Mouse (Mus musculus) spleen, adult 2 months (tissue): ENCODE data around the gene 2210011C24Rik. TPM values are rescaled to one million over a fixed set of nuclear protein-coding genes. Genes with fewer than 3 reads are reported as not detected.

ENCODE experiments used
- DNase-seq, 2 experiments: peaks; one replicate each; pipeline versions ENCODE4 v3.0.0 to v3.0.0-alpha.2; 2012 to 2021; ENCODE audit warnings: low spot score in 2 of 2, low read depth in 1 of 2
- H3K27ac ChIP-seq: fragments of 200-500 bp; 2 replicates; pipeline ENCODE4 v1.5.1; 2012; ENCODE audit warnings: low read length, inconsistent platforms; ENCODE audit not compliant: insufficient read depth
- H3K27me3 ChIP-seq: fragments of 200-500 bp; 2 replicates; pipeline ENCODE4 v1.6.1; 2012; ENCODE audit warnings: mild to moderate bottlenecking, moderate library complexity, low read length, inconsistent platforms; ENCODE audit not compliant: control insufficient read depth, insufficient read depth
- H3K36me3 ChIP-seq: fragments of 200-500 bp; 2 replicates; pipeline ENCODE4 v1.6.1; 2012; ENCODE audit warnings: mild to moderate bottlenecking, low read length, inconsistent platforms; ENCODE audit not compliant: control insufficient read depth, insufficient read depth
- H3K4me1 ChIP-seq: fragments of 200-500 bp; 2 replicates; pipeline ENCODE4 v1.6.1; 2011; ENCODE audit warnings: inconsistent platforms; ENCODE audit not compliant: control insufficient read depth, insufficient read depth, insufficient read length
- H3K4me3 ChIP-seq: fragments of 200-500 bp; 2 replicates; pipeline ENCODE4 v1.5.1; 2011; ENCODE audit warnings: mild to moderate bottlenecking, inconsistent platforms; ENCODE audit not compliant: insufficient read depth, insufficient read length; ENCODE audit errors: extremely low read depth
- CTCF ChIP-seq: fragments of 200-500 bp; IDR thresholded peaks from 2 replicates; pipeline ENCODE4 v1.5.1; 2011; ENCODE audit warnings: mild to moderate bottlenecking, inconsistent platforms; ENCODE audit not compliant: insufficient read depth, insufficient read length, insufficient replicate concordance; ENCODE audit errors: extremely low read depth
- POLR2A ChIP-seq: fragments of 200-500 bp; IDR thresholded peaks from 2 replicates; pipeline ENCODE4 v1.6.1; 2011; ENCODE audit warnings: low read depth, low read length, inconsistent platforms
- WGBS: fragments of 180-500 bp; shearing (Covaris S2); methylation state at CpG from one replicate; pipeline ENCODE4 v1.1.7; 2018; 5-methylcytosine and 5-hydroxymethylcytosine counted together
- polyA plus RNA-seq: library from polyadenylated mRNA; depleted of rRNA; stranded (reverse); fragments of >200 nt; gene quantifications from 2 replicates; pipeline ENCODE4 v1.2.3, GENCODE M21; 2012

2210011C24Rik gene
- polyA plus RNA-seq, 1 experiment = 0.60 TPM

GRCm38 (mm10) chr8:84032777-84033176, 20.8 kb upstream of the 2210011C24Rik start:
- Histone ChIP-seq H3K36me3 (peaks cover 35% of the 10 kb centered on the region), H3K27ac (no peak overlapping the region), H3K4me1 (no peaks in the 10 kb centered on the region), H3K27me3 (no peaks in the 10 kb centered on the region), H3K4me3 (no peak overlapping the region)
- WGBS = 90% methylated on average over 4 of the region's 4 CpGs
- no peak for DNase-seq
- no peak for TF ChIP-seq CTCF
- no peak for TF ChIP-seq POLR2A

- Histone ChIP-seq H3K27ac (no peak overlapping the region), H3K4me1 (peaks cover 5% of the 10 kb centered on the region; the same call in 1 of the 2 replicates), H3K4me3 (no peak overlapping the region), H3K36me3 (peaks cover 27% of the 10 kb centered on the region), H3K27me3 (peaks cover 10% of the 10 kb centered on the region)
- WGBS = 89% methylated on average over 5 of the region's 5 CpGs
- no peak for DNase-seq
- TF ChIP-seq CTCF = no peak
- no peak for TF ChIP-seq POLR2A
Observed at GRCm38 (mm10) chr8:84029272-84029671, 17.3 kb upstream of the 2210011C24Rik start.

GRCm38 (mm10) chr8:84027449-84027848, 15.5 kb upstream of the 2210011C24Rik start:
- Histone ChIP-seq H3K4me3 (no peak overlapping the region), H3K27ac (no peak overlapping the region), H3K4me1 (peaks cover 5% of the 10 kb centered on the region; the same call in 1 of the 2 replicates), H3K36me3 (peaks cover 17% of the 10 kb centered on the region), H3K27me3 (peaks cover 10% of the 10 kb centered on the region)
- DNase-seq = peak in 1 of 2 experiments; percentile 63
- TF ChIP-seq POLR2A (no peak), CTCF (no peak)
- WGBS = 6% methylated on average over 10 of the region's 10 CpGs

GRCm38 (mm10) chr8:84025863-84026262, 13.9 kb upstream of the 2210011C24Rik start:
- WGBS = 2% methylated on average over 40 of the region's 41 CpGs
- peaks cover 5% of the 10 kb centered on the region; the same call in 1 of the 2 replicates for H3K4me1 ChIP-seq
- no peak overlapping the region; the same call in 1 of the 2 replicates for H3K4me3 ChIP-seq
- H3K27me3 ChIP-seq = peaks cover 10% of the 10 kb centered on the region
- H3K36me3 ChIP-seq = peaks cover 5% of the 10 kb centered on the region
- DNase-seq = no peak
- TF ChIP-seq CTCF (no peak), POLR2A (no peak)
- no peak overlapping the region for H3K27ac ChIP-seq

- TF ChIP-seq POLR2A (no peak), CTCF (peak; percentile 67)
- Histone ChIP-seq H3K4me3 (no peak overlapping the region), H3K36me3 (no peaks in the 10 kb centered on the region), H3K27me3 (peaks cover 10% of the 10 kb centered on the region), H3K4me1 (peaks cover 5% of the 10 kb centered on the region; the same call in 1 of the 2 replicates), H3K27ac (no peak overlapping the region)
- DNase-seq = peak in 1 of 2 experiments; percentile 45
- 22% methylated on average over 10 of the region's 10 CpGs for WGBS
Observed at GRCm38 (mm10) chr8:84024171-84024570, 12.2 kb upstream of the 2210011C24Rik start.

- no peak overlapping the region for H3K4me3 ChIP-seq
- no peak overlapping the region for H3K27ac ChIP-seq
- no peak for DNase-seq
- peaks cover 10% of the 10 kb centered on the region for H3K27me3 ChIP-seq
- 85% methylated on average over 1 of the region's 1 CpGs for WGBS
- peaks cover 5% of the 10 kb centered on the region; the same call in 1 of the 2 replicates for H3K4me1 ChIP-seq
- no peaks in the 10 kb centered on the region for H3K36me3 ChIP-seq
- TF ChIP-seq CTCF (no peak), POLR2A (no peak)
Observed at GRCm38 (mm10) chr8:84023631-84024030, 11.7 kb upstream of the 2210011C24Rik start.

GRCm38 (mm10) chr8:84023085-84023484, 11.1 kb upstream of the 2210011C24Rik start:
- H3K27ac ChIP-seq = no peak overlapping the region
- no peak overlapping the region for H3K4me3 ChIP-seq
- H3K36me3 ChIP-seq = no peaks in the 10 kb centered on the region
- no peak for DNase-seq
- H3K27me3 ChIP-seq = peaks cover 10% of the 10 kb centered on the region
- 30% methylated on average over 5 of the region's 5 CpGs for WGBS
- TF ChIP-seq POLR2A (no peak), CTCF (no peak)
- H3K4me1 ChIP-seq = peaks cover 5% of the 10 kb centered on the region; the same call in 1 of the 2 replicates
